Mouse (Mus musculus): ENCODE data around the gene Nptn.

- TF ChIP-seq CTCF (IDR thresholded peaks at IDR 0.05; ENCODE audit: insufficient read depth, low read depth, low read length) (no peak), POLR2A (IDR thresholded peaks at IDR 0.05; ENCODE audit: insufficient read depth, low read depth, low read length) (no peak)
These were observed 36.6 kb upstream of the Nptn start for GRCm38 (mm10) chr9:58545428-58545827.

Data from olfactory bulb, adult 2 months (tissue).